Mouse (Mus musculus) embryonic facial prominence, embryonic 12.5 days (tissue): ENCODE data around the gene Fip1l1. TPM values are rescaled to one million over a fixed set of nuclear protein-coding genes. Genes with fewer than 3 reads are reported as not detected.

Experiments used
- ATAC-seq: fragments of 200-750 bp; cut with Nextera tagmentation; 2 replicates; pipeline ENCODE4 v1.8.0; 2017; ENCODE audit not compliant: insufficient number of reproducible peaks, insufficient read depth, low FRiP score, low TSS enrichment
- H3K27ac ChIP-seq: fragments of 300-500 bp; sonication (generic); 2 replicates; pipeline ENCODE4 v1.5.1; 2016; ENCODE audit warnings: mild to moderate bottlenecking
- H3K27me3 ChIP-seq: fragments of 300-500 bp; sonication (generic); 2 replicates; pipeline ENCODE4 v1.6.1; 2016; ENCODE audit warnings: mild to moderate bottlenecking, moderate library complexity
- H3K36me3 ChIP-seq: fragments of 300-500 bp; sonication (generic); 2 replicates; pipeline ENCODE4 v1.6.1; 2016; ENCODE audit warnings: mild to moderate bottlenecking
- H3K4me1 ChIP-seq: fragments of 300-500 bp; sonication (generic); 2 replicates; pipeline ENCODE4 v1.6.1; 2016
- H3K4me2 ChIP-seq: fragments of 300-500 bp; sonication (generic); replicated peaks from 2 replicates; pipeline ENCODE4 v1.6.1; 2016; ENCODE audit warnings: mild to moderate bottlenecking, moderate library complexity
- H3K4me3 ChIP-seq: fragments of 300-500 bp; sonication (generic); 2 replicates; pipeline ENCODE4 v1.5.1; 2016; ENCODE audit warnings: mild to moderate bottlenecking
- H3K9ac ChIP-seq: fragments of 300-500 bp; sonication (generic); 2 replicates; pipeline ENCODE4 v1.6.1; 2016; ENCODE audit warnings: mild to moderate bottlenecking, moderate library complexity
- H3K9me3 ChIP-seq: fragments of 300-500 bp; sonication (generic); 2 replicates; pipeline ENCODE4 v1.6.1; 2016; ENCODE audit warnings: mild to moderate bottlenecking, moderate library complexity
- WGBS: fragments of 180-500 bp; shearing (Covaris S2); methylation state at CpG from one replicate; pipeline ENCODE4 v1.1.7; 2016; 5-methylcytosine and 5-hydroxymethylcytosine counted together
- polyA plus RNA-seq: library from polyadenylated mRNA; unstranded; fragments of >200 nt; fragmentation: Nextera tagmentation; extraction: Ambion mirVana; gene quantifications from 2 replicates; pipeline ENCODE4 v1.2.1, GENCODE M21; 2016

The Fip1l1 gene
- polyA plus RNA-seq, 1 experiment from 2014 or later, result 122 TPM

GRCm38 (mm10) chr5:74617816-74618572 lies 82.7 kb downstream of the Fip1l1 start:
- 64% methylated on average over 12 of the region's 13 CpGs for WGBS
- peak overlapping the region; percentile 86 for H3K27ac ChIP-seq
- no peak overlapping the region for H3K4me3 ChIP-seq
- no peak overlapping the region for H3K9ac ChIP-seq
- ATAC-seq, result no peak; the same call in 1 of the 2 replicates
- no peak overlapping the region for H3K4me2 ChIP-seq
- peaks cover 43% of the 10 kb centered on the region for H3K4me1 ChIP-seq
- no peaks in the 10 kb centered on the region for H3K27me3 ChIP-seq
- no peaks in the 10 kb centered on the region for H3K9me3 ChIP-seq
- H3K36me3 ChIP-seq, result no peaks in the 10 kb centered on the region

- H3K4me3 ChIP-seq, result no peak overlapping the region
- H3K4me2 ChIP-seq, result no peak overlapping the region
- H3K27ac ChIP-seq, result peak overlapping the region; percentile 86
- peaks cover 38% of the 10 kb centered on the region for H3K4me1 ChIP-seq
- no peak overlapping the region for H3K9ac ChIP-seq
- no peaks in the 10 kb centered on the region for H3K27me3 ChIP-seq
- ATAC-seq, result no peak
- H3K9me3 ChIP-seq, result no peaks in the 10 kb centered on the region
- 60% methylated on average over 3 of the region's 3 CpGs for WGBS
- H3K36me3 ChIP-seq, result no peaks in the 10 kb centered on the region
Measured at GRCm38 (mm10) chr5:74618573-74619059, 83.4 kb downstream of the Fip1l1 start.

GRCm38 (mm10) chr5:74621691-74622470 lies 86.6 kb downstream of the Fip1l1 start:
- H3K36me3 ChIP-seq, result no peaks in the 10 kb centered on the region
- peaks cover 33% of the 10 kb centered on the region for H3K4me1 ChIP-seq
- ATAC-seq, result no peak
- H3K27me3 ChIP-seq, result no peaks in the 10 kb centered on the region
- H3K4me2 ChIP-seq, result no peak overlapping the region
- peak overlapping the region; percentile 86 for H3K27ac ChIP-seq
- no peaks in the 10 kb centered on the region for H3K9me3 ChIP-seq
- H3K9ac ChIP-seq, result no peak overlapping the region
- H3K4me3 ChIP-seq, result no peak overlapping the region
- WGBS, result 22% methylated on average over 7 of the region's 7 CpGs

- H3K27ac ChIP-seq, result no peak overlapping the region
- no peak for ATAC-seq
- WGBS, result 92% methylated on average over 14 of the region's 14 CpGs
- H3K4me2 ChIP-seq, result no peak overlapping the region
- H3K9ac ChIP-seq, result no peak overlapping the region
- no peaks in the 10 kb centered on the region for H3K36me3 ChIP-seq
- H3K4me1 ChIP-seq, result peaks cover 20% of the 10 kb centered on the region
- no peak overlapping the region for H3K4me3 ChIP-seq
- no peaks in the 10 kb centered on the region for H3K27me3 ChIP-seq
- H3K9me3 ChIP-seq, result no peaks in the 10 kb centered on the region
Measured at GRCm38 (mm10) chr5:74623316-74624000, 88.2 kb downstream of the Fip1l1 start.

GRCm38 (mm10) chr5:74624385-74624784 lies 89.1 kb downstream of the Fip1l1 start:
- H3K9me3 ChIP-seq, result no peaks in the 10 kb centered on the region
- peaks cover 20% of the 10 kb centered on the region for H3K4me1 ChIP-seq
- WGBS, result 34% methylated on average over 5 of the region's 5 CpGs
- no peak overlapping the region for H3K9ac ChIP-seq
- ATAC-seq, result no peak
- H3K27ac ChIP-seq, result no peak overlapping the region
- no peak overlapping the region for H3K4me2 ChIP-seq
- no peaks in the 10 kb centered on the region for H3K27me3 ChIP-seq
- no peaks in the 10 kb centered on the region for H3K36me3 ChIP-seq
- no peak overlapping the region for H3K4me3 ChIP-seq

- Histone ChIP-seq H3K4me3 (no peak overlapping the region), H3K4me2 (no peak overlapping the region), H3K9ac (no peak overlapping the region), H3K27me3 (no peaks in the 10 kb centered on the region), H3K9me3 (no peaks in the 10 kb centered on the region), H3K4me1 (peaks cover 23% of the 10 kb centered on the region), H3K36me3 (no peaks in the 10 kb centered on the region), H3K27ac (no peak overlapping the region)
- ATAC-seq, result no peak
- WGBS, result 92% methylated on average over 12 of the region's 12 CpGs
Measured at GRCm38 (mm10) chr5:74628001-74628400, 92.8 kb downstream of the Fip1l1 start.

- Histone ChIP-seq H3K36me3 (no peaks in the 10 kb centered on the region), H3K9me3 (no peaks in the 10 kb centered on the region), H3K4me1 (peaks cover 32% of the 10 kb centered on the region), H3K4me3 (no peak overlapping the region), H3K27ac (no peak overlapping the region), H3K27me3 (no peaks in the 10 kb centered on the region), H3K9ac (no peak overlapping the region), H3K4me2 (no peak overlapping the region)
- ATAC-seq, result no peak
- 40% methylated on average over 17 of the region's 17 CpGs for WGBS
Measured at GRCm38 (mm10) chr5:74632369-74633114, 97.3 kb downstream of the Fip1l1 start.

GRCm38 (mm10) chr5:74633453-74633852 lies 98.2 kb downstream of the Fip1l1 start:
- WGBS, result 76% methylated on average over 6 of the region's 6 CpGs
- H3K9ac ChIP-seq, result no peak overlapping the region
- no peaks in the 10 kb centered on the region for H3K9me3 ChIP-seq
- 0 out of 2 replicates have a peak overlapping the region, but pooled peaks have one; percentile 41 for H3K27ac ChIP-seq
- no peak overlapping the region for H3K4me3 ChIP-seq
- H3K4me2 ChIP-seq, result no peak overlapping the region
- peaks cover 32% of the 10 kb centered on the region for H3K4me1 ChIP-seq
- no peaks in the 10 kb centered on the region for H3K36me3 ChIP-seq
- no peaks in the 10 kb centered on the region for H3K27me3 ChIP-seq
- ATAC-seq, result no peak

- Histone ChIP-seq H3K27me3 (no peaks in the 10 kb centered on the region), H3K36me3 (no peaks in the 10 kb centered on the region), H3K4me1 (peaks cover 32% of the 10 kb centered on the region), H3K9ac (no peak overlapping the region), H3K4me3 (no peak overlapping the region), H3K4me2 (no peak overlapping the region), H3K27ac (0 out of 2 replicates have a peak overlapping the region, but pooled peaks have one; percentile 41), H3K9me3 (no peaks in the 10 kb centered on the region)
- ATAC-seq, result no peak
- 31% methylated on average over 3 of the region's 3 CpGs for WGBS
Measured at GRCm38 (mm10) chr5:74634391-74634790, 99.1 kb downstream of the Fip1l1 start.

- Histone ChIP-seq H3K27me3 (no peaks in the 10 kb centered on the region), H3K9me3 (no peaks in the 10 kb centered on the region), H3K9ac (no peak overlapping the region), H3K4me3 (no peak overlapping the region), H3K27ac (no peak overlapping the region), H3K36me3 (no peaks in the 10 kb centered on the region), H3K4me1 (0 out of 2 replicates have a peak, but pooled peaks cover 2% of the 10 kb centered on the region), H3K4me2 (no peak overlapping the region)
- no peak for ATAC-seq
- WGBS, result 86% methylated on average over 6 of the region's 6 CpGs
Measured at GRCm38 (mm10) chr5:74639516-74639915, 104.3 kb downstream of the Fip1l1 start.

- Histone ChIP-seq H3K4me3 (no peak overlapping the region), H3K27me3 (no peaks in the 10 kb centered on the region), H3K27ac (no peak overlapping the region), H3K9me3 (no peaks in the 10 kb centered on the region), H3K9ac (no peak overlapping the region), H3K4me2 (no peak overlapping the region), H3K4me1 (no peaks in the 10 kb centered on the region), H3K36me3 (no peaks in the 10 kb centered on the region)
- ATAC-seq, result no peak
- WGBS, result 88% methylated on average over 4 of the region's 4 CpGs
Measured at GRCm38 (mm10) chr5:74640504-74640903, 105.3 kb downstream of the Fip1l1 start.
